Mouse (Mus musculus) brain, embryonic 14.5 days (tissue): ENCODE data around the gene Gm28230.

Experiments
- CTCF ChIP-seq: fragments of 200-500 bp; IDR thresholded peaks from 2 replicates; pipeline ENCODE4 v1.5.1; 2012; ENCODE audit warnings: inconsistent platforms, mild to moderate bottlenecking, moderate library complexity, borderline replicate concordance; ENCODE audit not compliant: insufficient read depth, insufficient read length; ENCODE audit errors: extremely low read depth
- POLR2A ChIP-seq: fragments of 200-500 bp; IDR thresholded peaks from 2 replicates; pipeline ENCODE4 v1.6.1; 2012; ENCODE audit warnings: mild to moderate bottlenecking, inconsistent platforms, borderline replicate concordance; ENCODE audit not compliant: poor library complexity, insufficient read depth, insufficient read length, severe bottlenecking; ENCODE audit errors: extremely low read depth

GRCm38 (mm10) chr2:74686301-74686987 is 40.1 kb upstream of the Gm28230 start:
- TF ChIP-seq CTCF (peak; percentile 67; the same call in 1 of the 2 replicates), POLR2A (no peak)
